Mouse (Mus musculus): Measurements from ENCODE around the gene Polr2h. TPM values are rescaled to one million over a fixed set of nuclear protein-coding genes. Genes with fewer than 3 reads are reported as not detected.
"Not testable (repeated sequence)": the region's sequence is repeated elsewhere in the genome, so short reads cannot be mapped to it uniquely, and the experiment has no call there.

Polr2h gene
- total RNA-seq (2022) = 10 to 100 TPM; 44.3 to 56.0 (median 51.0) TPM

DNA sequence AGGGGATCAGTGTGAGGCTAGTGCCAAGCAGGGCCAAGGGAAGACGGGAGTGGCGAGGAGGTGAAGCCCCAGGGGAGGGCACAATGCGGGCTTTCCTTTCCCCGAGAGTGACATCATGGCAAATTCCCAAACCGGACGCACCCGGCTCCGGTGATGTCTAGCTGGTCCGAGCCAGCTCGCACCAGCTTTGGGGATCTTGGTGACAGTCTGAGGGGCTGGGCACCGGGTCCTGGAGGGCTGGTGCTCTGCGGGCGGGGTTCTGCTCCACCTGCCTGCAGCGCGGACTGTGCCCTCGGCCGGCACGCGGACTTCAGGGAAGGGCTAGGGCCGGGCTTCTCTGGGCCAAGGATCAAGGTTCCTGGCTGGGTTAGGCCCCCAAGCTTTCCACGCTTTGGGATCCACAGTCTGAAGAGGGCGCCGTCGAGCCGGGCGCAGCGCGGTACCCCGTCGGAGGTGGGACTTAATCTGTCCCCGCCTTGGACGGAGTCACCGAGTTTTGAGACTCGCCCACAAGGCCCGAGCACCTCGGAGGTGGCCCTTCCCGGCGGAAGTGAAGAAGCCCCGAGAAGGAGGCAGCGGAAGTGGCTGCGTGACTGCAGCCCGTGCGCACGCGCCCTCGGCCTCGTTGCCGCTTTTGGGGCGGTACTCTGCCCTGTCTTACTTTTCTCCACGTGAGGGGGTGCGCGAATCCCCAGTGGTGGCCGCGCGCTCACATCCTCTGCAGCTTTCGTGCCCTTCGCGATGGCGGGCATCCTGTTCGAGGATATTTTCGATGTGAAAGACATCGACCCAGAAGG, at the start of gene Polr2h, which contains the start of gene Clcn2:
Gene Polr2h, plus strand, starts transcription at position 485 of the 797 bp plus-strand sequence.
Gene Clcn2, minus strand, starts transcription at position 566 of the 797 bp plus-strand sequence.
- DNase-seq = peak; percentile 99

DNA sequence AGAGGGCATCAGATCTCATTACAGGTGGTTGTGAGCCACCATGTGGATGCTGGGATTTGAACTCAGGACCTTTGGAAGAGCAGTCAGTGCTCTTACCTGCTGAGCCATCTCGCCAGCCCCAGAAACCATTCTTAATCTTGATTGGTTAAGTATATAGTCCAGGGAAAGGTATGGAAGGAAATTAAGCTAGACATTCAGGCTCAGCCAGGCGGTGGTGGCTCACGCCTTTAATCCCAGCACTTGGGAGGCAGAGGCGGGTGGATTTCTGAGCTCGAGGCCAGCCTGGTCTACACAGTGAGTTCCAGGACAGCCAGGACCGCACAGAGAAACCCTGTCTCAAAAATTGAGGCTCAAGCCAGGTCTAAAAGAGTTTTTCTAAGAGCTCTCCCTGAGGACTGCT, 49.5 kb upstream of the Polr2h start, which contains the start of gene Eif4g1:
Gene Eif4g1, plus strand, starts transcription at position 301 of the 400 bp plus-strand sequence.
- not testable (repeated sequence) for DNase-seq

DNA sequence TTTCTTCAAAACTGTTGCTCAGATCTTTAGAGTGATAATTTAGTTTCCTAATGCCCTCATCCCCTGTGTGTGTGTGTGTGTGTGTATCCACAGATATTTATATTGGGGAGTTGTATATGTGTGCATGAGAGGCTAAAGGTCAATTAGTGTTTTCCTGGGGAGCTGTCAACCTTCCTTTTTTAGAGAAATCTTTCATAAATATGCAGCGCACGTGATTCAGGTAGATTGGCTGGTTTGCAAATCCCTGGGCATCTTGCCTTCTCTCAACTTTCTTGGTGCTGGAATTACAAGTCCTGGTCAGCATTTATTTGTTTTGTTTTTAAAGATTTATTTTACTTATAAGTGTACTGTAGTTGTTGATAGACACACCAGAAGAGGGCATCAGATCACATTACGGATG, 47.2 kb upstream of the Polr2h start:
- no peak for DNase-seq

DNA sequence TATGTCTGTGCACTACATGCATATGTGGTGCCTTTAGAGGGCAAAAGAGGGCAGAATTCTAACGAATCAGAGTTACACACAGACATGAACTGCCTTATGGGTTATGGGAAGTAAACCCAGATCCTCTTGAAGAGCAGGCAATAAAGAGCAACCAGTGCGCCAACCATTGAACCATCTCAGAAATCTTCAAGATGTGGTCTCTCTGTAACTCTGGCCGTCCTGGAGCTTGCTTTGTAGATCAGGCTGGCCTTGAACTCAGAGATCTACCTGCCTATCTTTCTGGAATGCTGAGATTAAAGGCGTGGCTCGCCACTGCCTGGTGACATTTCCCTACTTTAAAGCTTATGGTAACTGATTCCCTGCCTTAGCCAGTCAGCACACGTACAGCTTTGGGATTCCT, 45.6 kb upstream of the Polr2h start:
- DNase-seq = no peak

DNA sequence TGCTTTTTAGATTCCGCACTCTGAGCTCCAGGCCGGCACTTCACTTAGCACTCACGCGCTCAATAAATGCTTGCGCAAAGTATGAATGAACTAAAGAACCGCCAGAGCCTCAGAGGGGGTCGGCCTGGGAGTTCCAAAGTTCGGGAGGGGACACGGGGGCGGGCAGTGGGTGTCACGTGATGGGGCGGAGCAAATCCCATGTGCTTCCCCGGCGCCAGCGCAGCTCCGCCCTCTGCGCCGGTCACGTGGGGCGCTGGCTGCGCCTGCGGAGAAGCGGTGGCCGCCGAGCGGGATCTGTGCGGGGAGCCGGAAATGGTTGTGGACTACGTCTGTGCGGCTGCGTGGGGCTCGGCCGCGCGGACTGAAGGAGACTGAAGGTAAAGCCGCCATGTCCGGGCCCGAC, 45.0 kb upstream of the Polr2h start:
- DNase-seq = peak; percentile 96

DNA sequence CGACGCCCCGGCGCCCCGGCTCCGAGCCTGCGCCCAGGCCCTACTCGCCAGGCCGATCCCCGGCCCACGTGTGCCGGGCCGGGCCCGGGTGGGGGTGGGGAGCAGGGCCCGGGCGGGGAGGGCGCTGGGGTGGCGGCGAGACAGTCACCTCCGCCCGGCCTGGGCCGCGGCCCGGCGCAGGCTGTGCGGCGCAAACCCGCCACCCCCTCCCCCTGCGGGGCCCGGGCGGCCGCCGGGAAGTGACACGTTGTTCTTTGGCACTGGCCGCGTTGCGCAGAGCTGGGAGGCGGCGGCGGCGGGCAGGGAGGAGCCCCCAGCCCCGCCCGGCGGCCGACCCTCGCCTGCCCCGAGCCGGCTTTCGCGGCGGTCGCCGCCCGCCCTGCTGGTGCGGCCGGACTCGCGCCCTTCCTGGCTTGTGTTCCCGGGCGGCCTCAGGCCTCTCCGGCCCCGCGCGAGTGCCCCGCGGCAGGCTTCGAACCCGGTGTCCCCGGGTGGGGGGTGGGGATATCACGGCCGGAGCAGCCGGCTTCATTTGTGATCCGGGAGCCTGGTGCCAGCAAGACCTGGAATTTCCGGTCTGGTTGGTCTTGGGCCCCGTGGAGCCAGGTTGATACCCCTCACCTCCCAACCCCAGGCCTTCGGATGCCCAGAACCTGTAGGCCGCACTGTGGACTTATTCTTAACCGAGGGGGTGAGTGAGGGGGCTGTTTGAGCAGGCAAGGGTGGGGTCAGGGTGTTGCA, 44.3 kb upstream of the Polr2h start:
- DNase-seq = no peak

DNA sequence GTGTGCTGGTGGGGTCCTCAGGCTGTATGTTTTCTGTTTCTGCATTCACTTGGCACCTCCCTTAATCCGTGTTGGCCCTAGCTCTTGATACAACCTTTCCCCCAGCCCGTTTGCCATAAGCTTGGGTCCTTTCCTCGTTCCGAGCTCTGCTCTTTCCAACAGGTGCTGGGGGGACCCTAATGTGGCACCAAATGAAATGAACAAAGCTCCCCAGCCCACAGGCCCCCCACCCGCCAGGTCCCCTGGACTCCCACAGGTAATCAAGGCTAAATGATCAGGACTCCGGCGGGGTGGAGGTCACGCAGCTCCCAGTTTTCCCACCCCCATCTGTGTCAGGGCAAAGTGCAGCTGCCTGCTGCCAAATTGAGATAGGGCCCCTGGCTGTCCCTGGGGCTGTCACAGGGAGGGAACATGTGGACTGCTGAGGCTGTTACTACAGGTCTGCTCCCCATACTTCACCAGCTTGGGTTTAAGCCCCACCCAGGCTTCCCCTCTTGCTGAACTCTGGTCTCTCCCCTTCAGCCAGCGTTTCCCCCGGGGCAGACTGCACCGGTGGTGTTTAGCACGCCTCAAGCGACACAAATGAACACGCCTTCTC, 43.7 kb upstream of the Polr2h start:
- peak; percentile 70 for DNase-seq

DNA sequence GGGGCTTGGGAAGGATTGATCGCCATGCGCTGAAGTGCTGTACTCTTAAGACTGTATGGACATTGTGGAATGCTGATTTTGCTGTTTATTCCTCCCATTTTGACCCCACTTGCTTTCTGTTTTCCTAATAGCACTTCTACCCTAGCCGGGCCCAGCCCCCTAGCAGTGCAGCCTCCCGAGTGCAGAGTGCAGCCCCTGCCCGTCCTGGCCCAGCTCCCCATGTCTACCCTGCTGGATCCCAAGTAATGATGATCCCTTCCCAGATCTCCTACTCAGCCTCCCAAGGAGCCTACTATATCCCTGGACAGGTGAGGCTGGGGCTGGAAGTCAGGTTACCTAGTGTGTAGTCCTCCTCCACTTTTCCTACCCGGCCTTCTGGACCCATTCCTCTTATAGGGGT, 42.3 kb upstream of the Polr2h start:
- no peak for DNase-seq

DNA sequence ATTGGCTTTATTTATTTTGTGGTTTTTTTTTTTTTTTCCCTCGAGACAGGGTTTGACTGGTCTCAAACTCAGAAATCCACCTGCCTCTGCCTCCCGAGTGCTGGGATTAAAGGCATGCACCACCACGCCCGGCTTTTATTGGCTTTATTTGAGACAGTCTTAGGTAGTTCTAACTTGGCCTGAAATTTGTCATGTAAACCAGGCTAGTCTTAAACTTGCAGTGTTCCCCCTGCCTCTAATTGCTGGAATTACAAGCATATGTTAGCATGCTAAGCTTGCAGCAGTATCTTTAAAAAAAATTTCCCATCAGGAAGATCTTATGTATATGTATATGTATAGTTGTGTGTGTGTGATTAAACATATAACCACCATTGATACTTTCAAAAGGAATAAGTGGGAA, 40.8 kb upstream of the Polr2h start:
- DNase-seq = no peak

DNA sequence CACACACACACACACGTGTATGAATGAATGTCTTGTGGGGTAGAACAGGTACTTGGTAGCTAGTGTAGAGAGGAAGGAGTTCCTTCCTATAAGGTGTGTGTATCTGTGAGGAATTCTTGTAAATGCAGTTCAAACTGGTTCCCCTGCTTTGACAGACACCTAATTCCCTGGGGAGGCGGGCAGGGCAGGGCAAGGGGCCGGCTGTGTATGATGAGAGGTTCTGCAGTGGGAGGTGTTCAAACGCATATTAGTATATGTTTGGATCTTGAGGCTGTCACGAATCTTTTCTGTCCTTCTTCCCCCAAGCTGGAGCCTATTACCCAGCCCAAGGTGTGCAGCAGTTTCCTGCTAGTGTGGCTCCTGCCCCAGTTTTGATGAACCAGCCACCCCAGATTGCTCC, 40.1 kb upstream of the Polr2h start:
- DNase-seq = no peak

DNA sequence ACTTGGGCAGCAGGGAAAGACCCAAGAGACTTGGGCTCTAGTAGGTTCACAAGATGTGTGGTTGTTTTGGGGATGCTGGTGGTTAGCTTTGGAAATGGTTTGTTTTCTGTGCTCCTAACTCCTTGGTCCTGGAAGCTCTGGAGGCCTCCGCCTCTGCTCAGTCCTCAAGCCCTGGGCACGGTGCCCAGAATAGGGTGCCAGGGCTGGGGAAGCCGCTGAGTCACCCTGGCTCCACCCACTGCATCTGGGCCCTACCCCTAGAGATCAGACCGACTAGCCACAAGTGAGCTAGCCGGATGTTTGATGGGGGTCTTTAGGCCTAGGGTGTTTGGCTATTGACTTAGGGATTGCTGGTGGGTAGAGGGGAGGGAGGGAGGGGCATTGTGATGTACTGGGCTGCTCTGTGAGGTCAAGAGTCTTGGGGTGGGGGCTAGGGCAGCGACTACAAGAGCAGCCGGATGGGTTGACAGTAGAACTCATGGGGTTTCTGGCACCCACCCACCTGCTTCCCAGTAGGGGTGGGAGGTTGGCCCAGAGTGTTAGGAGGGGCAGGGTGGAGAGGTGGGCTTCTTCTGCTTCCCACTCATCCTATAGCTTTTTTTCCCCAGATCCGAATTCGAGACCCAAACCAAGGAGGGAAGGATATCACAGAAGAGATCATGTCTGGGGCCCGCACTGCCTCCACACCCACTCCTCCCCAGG, 39.3 kb upstream of the Polr2h start:
- peak; percentile 92 for DNase-seq

DNA sequence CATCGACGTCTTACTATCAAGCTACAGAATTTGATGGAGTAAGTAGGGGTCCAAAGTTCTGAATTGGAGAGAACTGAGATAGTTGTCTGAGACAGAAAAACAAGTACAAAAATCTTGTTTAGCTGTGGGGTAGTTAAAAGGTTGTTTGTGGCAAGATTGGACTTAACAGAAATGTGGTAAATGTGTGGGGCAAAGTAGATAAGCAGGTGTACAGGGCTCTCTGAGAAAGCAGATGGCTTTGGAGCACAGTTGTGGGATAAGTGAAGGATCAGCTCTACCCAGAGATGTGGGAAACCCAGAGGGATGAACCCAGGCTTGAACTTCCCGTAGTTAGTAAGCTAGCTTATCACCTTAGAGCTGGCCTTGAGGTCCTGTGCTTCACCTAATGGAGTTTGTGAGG, 26.7 kb upstream of the Polr2h start:
- DNase-seq = no peak

DNA sequence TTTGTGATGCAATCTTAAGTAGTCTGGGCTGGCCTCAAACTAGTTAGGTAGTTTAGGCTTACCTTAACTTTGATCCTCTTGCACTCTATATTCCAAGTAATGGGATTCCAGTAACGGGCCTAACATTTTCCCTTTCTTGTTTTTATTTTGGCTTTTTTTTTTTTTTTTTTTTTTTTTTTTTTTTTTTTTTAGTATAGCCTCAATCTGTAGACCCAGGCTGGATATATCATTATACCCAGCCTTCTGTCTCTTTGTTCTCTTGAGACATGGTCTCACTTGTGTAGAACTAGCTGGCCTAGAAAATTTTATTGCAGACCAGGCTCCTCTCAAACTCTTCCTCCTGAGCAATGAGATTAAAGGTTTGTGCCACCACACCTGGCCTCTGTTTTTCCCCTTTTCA, 25.8 kb upstream of the Polr2h start:
- no peak for DNase-seq

DNA sequence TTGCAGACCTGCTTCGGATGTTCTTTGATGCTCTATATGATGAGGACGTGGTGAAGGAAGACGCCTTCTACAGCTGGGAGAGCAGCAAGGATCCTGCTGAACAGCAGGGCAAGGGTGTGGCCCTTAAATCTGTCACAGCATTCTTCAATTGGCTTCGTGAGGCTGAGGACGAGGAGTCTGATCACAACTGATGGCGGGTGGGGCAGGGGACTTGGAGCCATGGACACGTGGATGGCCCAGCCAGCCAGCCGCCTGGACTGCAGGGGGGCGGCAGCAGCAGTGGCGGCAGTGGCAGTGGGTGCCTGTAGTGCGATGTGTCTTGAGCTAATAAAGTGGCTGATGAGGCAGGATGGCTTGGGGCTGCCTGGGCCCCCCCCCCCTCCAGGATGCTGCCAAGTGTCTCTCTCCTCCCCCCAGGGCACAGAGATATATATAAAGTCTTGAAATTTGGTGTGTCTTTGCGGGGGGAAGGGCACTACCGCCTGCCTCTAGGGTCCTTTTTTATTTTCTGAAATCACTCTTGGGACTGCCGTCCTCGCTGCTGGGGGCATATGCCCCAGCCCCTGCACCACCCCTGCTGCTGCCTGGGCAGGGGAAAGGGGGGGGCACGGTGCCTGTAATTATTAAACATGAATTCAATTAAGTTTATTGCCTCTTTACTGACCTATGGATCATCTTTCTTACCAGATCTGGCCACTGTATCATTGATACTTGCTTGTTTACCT, 25.1 kb upstream of the Polr2h start:
- DNase-seq = no peak

DNA sequence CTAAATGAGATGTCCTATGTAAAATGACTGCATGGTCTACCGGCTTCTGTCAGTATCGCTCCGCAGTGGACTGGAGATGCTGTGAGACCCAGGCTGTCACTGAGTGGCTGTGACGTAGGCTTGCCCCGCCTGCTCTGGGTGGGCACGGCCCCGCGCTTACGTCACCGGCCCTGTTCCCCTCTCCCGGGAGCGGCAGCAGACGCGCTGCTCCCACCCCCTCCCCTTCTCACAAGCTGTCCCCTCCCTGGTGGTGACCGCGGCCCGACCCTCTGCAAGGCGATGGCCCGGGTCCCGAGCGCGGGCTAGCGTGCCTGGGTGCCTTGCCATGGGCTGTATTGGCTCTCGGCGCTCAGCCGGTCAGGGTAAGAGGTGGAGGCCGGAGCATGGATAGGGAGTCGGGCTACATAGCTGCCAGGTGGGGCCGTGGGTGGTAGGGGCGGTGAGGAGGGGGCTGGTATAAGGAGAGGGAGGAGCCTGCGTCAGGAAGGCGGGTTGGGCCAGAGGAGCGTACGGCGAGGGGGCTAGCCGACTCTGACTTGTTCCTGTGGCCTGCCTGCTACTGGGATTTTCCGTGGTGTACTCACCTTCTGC, 24.3 kb upstream of the Polr2h start, which contains the start of gene Fam131a:
Gene Fam131a, plus strand, starts transcription at position 131 of the 591 bp plus-strand sequence.
- DNase-seq = peak; percentile 91

DNA sequence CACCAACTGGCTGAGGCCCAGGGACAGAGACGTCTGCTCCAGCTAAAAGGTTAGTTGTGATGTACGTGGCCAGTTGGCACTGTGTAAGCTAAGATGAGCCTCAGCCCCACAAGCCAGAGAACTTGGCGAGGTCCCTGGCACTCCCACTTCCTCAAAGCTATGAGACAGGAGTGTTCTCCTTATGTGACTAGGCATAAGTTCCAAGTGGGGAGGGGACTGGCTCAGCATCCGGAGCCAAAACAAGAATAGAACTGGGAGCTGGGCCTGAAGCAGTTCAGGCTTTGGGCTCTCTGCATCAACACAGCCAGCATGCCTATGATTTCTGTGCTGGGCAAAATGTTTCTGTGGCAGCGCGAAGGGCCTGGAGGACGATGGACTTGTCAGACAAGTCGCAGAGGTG, 22.7 kb upstream of the Polr2h start:
- no peak for DNase-seq

DNA sequence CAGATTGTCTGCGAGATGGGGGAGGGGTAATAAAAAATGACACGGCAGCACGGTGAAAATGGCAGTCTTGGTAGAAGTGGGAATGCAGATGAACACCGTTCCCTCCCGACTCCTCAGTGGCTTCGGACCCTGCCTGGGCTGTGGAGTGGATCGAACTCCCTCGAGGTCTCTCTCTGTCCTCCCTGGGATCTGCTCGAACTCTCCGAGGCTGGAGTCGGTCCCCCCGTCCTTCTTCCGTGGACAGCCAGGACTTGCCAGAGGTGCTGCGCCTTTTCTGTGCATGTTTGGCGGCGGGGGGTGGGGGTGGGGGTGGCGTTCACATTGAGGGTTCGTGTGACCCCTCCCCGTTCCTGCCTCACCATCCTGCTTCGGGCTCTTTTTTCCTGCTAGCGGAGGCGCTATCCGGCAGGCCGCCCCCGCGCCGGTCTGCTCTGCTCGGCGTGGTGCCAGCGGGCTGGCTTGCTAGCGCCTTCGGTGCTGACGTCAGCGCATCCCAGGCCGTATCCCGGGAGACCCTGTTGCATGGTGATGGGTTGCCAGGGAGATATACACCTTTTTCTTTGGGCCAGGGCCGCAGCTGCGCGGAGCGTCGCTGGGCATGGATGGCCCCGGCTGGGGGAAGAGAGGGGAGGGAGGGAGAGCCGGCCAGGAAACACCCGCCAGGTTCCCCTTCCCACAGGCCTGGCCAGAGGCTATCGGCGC, 21.7 kb upstream of the Polr2h start:
- DNase-seq = peak; percentile 84

DNA sequence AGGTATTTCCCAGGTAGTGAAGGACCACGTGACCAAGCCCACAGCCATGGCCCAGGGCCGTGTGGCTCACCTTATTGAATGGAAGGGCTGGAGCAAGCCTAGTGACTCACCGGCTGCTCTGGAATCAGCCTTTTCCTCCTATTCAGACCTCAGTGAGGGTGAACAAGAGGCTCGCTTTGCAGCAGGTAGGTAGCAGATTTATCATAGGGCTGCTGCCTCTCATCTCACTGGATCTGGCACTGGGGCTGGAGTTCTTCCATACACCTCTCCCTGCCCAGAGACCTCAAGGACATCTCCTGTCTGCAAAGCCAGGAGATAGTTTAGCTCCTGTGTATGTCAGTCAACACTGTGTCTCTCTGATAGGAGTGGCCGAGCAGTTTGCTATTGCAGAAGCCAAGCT, 18.2 kb upstream of the Polr2h start:
- DNase-seq = no peak

DNA sequence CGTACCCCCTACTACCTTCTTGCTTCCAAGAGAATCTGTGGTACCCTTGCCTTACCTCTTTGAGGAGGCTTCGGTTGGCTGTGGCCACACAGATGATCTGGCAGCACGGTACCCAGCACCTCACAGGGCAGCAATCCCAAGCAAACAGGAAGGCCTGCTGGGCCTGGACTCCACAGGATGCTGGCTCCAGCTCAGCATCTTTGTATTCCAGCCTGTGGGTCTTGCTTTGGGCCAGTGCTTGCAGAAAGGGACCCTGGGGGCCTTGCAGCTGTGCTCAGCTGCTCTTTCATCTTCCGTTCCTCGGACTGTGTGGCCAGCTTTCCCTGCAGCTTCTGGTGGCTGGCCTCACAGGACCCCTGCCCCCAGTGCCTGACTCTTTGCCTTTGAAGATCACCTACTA, 17.4 kb upstream of the Polr2h start:
- DNase-seq = no peak

DNA sequence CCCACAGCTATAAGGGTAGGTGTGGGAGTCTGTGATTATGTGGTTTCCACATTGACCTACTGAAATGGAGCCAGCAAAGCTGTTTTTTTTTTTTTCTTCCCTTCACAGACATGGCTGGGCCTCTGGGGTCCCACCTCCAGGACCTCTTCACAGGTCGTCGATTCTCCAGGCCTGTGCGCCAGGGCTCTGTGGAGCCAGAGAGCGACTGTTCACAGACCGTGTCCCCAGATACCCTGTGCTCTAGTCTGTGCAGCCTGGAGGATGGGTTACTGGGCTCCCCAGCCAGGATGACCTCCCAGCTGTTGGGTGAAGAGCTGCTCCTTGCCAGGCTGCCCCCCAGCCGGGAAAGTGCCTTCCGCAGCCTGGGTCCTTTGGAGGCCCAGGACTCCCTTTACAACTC, 16.1 kb upstream of the Polr2h start:
- no peak for DNase-seq
